Mouse (Mus musculus): ENCODE results near the gene Serpinb6a. TPM values are rescaled to one million over a fixed set of nuclear protein-coding genes. Genes with fewer than 3 reads are reported as not detected.
A peak's percentile ranks its signal among the peaks of the same experiment; 100 is the strongest.
"Not testable (repeated sequence)": the region's sequence is repeated elsewhere in the genome, so short reads cannot be mapped to it uniquely, and the experiment has no call there.

Serpinb6a gene
- total RNA-seq, 2 experiments from 2014 or later, result 88.4 to 110 TPM

GRCm38 (mm10) chr13:34003058-34003457, 464 bp upstream of the Serpinb6a start:
- intact Hi-C loops (cut with DNase I), result no loop called here
- DNase-seq (ENCODE audit: low spot score), result no peak

DNA sequence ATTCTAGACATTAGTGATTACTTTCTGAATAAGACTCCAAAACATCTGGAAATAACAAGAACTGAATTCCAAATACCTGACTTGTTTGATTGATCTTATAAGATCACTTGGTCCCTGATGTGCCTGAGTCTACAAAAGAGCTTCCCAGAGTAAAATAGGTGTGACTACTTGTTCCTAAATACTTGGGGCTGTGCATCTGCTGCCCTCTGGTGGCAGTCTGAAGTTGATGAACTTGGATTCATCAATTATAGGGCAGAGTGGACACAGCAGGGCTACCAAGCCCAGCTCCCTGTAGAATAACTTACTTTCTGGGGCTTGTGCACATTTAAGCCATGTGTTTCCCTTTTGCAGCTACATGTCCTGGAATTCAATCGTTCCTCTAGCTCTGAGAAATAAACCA, 7.4 kb downstream of the Serpinb6a start:
- intact Hi-C loops (cut with DNase I), result loop anchor here (1.0 kb wide), 1 partner anchor 38 kb away; no protein-coding TSS in a partner anchor
- peak; percentile 27 for DNase-seq (ENCODE audit: low spot score)

- DNase-seq (ENCODE audit: low spot score), result no peak
- intact Hi-C loops (cut with DNase I), result no loop called here
Observed at GRCm38 (mm10) chr13:33989625-33990024, 13.0 kb downstream of the Serpinb6a start.

- DNase-seq (ENCODE audit: low spot score), result no peak
- intact Hi-C loops (cut with DNase I), result no loop called here
Observed at GRCm38 (mm10) chr13:33966574-33966973, 36.0 kb downstream of the Serpinb6a start.

DNA sequence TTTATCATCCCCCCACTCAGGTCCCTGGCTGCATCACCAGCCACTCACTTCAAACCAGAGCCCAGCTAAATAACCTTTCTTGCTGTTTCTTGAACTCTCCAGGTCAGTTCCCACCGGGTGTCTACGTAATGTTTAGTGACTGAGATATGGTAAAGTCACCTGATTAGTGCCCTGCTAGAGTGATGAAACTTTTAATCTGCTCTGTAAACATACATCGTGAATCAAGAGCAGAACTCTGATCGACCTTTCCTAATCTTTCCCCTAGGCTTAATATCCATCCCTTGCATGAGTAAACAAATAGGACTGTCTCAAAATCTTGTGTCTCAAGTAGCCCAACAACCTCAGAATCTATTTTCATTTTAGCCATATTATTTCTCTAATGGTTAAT, 36.6 kb downstream of the Serpinb6a start:
- no peak for DNase-seq (ENCODE audit: low spot score)
- intact Hi-C loops (cut with DNase I), result no loop called here

GRCm38 (mm10) chr13:33965056-33966024, 37.3 kb downstream of the Serpinb6a start:
- DNase-seq (ENCODE audit: low spot score), result no peak

GRCm38 (mm10) chr13:33964206-33965046, 38.2 kb downstream of the Serpinb6a start, which contains the start of gene Nqo2:
Gene Nqo2 (plus strand): TSS chr13:33964687.
- intact Hi-C loops (cut with DNase I), result no loop called here

More at GRCm38 (mm10) chr13:33965056-33966024, 37.3 kb downstream of the Serpinb6a start:
- intact Hi-C loops (cut with DNase I), result no loop called here

DNA sequence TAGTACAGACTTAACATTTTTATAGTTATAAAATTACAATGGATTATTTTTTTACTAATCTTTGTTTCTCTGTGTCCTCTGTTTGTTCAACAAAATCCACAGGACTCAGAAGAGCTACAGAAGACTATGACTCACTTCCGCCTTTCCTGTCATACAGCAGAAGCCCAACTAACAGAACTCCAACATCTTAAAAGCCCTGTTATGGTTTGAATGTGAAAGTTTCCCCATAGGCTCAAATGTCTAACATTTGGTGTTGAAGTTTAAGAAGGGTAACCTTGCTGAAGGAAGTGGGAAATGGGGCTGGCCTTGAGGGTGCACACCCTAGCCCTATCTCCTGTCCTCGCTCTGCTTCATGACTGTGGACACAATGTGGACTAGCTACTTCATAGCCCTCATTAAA, 42.8 kb downstream of the Serpinb6a start:
- no peak for DNase-seq (ENCODE audit: low spot score)
- intact Hi-C loops (cut with DNase I), result no loop called here

More at GRCm38 (mm10) chr13:33964206-33965046, 38.2 kb downstream of the Serpinb6a start, which contains the start of gene Nqo2:
- DNase-seq (ENCODE audit: low spot score), result peak; percentile 33

DNA sequence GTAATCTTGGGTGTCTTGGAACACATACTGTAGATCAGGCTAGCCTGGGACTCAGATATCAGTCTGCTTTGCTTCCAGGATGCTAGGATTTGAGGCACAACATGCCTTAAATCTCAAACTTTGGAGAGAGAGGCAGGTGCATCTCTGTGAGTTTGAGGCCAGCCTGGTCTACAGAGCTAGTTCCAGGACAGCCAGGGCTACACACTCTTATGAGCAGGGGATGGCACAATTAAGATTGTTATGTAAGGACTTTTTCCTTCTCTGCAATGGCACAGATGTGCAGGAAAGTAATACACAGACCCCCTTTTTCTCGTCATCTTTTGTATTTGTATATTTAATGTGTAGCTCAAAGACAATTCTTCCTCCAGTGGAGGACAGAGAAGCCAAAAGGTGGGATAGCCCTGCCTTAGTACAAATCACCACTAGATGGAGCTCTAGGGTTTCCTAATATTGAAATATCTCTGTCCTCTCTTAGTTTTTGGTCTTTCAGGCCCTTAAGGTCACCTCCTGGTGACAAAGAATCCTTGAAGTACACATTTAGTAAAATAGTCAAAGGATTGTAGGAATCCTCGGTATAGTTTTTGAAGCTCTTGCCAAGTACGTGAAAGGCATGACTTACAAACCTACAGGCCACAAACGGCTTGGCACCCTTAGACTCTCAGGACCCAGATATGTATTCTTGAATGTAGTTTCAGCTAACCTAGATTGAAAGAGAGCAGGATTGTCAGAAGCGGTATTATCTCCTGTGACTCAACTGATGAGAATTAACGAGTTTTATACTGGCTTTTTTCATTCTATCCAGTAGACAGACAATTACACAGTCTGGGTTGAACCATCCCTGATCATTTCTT, 45.8 kb downstream of the Serpinb6a start:
- no peak for DNase-seq (ENCODE audit: low spot score)
- intact Hi-C loops (cut with DNase I), result loop anchor here (1.0 kb wide), 1 partner anchor 39 kb away; no protein-coding TSS in a partner anchor

- no peak for DNase-seq (ENCODE audit: low spot score)
- intact Hi-C loops (cut with DNase I), result no loop called here
Observed at GRCm38 (mm10) chr13:33952947-33953346, 49.6 kb downstream of the Serpinb6a start.

GRCm38 (mm10) chr13:33952075-33952449, 50.5 kb downstream of the Serpinb6a start:
- intact Hi-C loops (cut with DNase I), result no loop called here
- no peak for DNase-seq (ENCODE audit: low spot score)

DNA sequence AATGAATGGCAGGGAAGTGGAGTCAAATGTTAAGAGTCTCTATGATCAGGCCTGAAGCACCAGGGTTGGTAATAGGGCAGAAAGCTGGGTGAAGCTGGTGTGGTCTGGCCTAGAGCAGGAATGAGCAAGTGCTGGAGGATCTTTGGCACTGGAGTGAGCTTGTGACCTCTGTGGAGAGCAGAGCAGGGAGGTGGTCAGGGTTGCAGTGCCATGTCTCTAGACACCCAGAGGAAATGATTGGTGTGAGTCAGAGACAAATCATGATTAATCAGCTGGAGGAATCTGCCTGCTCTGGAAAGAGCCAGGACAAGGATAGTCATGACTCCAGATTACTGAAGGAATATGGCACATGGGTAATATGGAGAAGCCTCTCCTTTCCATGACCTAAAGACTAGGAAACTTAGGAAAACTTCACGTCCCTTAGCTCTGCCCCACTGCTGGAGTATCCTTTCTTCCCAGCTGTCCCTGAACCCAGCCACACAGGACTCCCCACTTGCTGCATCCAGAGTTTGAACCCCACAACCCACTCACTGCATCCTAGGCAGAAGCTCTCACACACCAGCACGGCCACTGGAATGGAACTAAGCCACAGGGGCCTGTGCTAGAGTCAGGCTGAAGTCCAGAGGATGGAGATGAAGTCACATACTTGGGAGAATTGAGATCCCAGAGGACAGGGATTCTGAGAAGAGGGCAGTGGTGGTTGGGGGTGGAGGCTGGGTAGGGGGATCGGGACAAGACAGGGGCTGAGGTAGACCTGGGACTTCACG, 51.1 kb downstream of the Serpinb6a start:
- DNase-seq (ENCODE audit: low spot score), result no peak
- intact Hi-C loops (cut with DNase I), result no loop called here

DNA sequence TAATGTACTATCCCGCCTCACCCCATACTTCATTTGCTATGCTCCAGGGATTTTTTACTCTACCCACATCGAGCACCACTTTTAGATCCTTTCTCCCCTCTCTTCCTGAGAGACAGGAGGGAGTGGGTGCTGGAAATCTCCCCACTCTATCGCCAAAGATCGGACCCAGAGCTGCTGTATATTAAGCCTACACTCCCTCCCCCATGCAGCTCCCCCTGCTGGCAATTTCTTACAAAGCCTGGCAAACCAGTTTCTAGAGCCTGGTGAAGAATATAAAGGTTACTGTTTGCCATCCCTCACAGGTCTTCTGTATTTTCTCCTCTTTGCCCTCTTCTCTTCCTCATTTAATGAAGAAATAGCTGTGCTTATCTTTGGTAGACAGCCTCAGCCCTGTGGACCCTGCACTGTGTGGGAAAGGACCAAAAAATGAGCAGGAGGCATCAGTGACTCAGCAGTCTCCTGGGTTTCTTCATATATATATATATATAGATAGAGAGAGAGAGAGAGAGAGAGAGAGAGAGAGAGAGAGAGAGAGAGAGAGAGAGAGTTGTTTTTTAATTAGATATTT, 60.3 kb downstream of the Serpinb6a start:
- intact Hi-C loops (cut with DNase I), result no loop called here
- DNase-seq (ENCODE audit: low spot score), result no peak

DNA sequence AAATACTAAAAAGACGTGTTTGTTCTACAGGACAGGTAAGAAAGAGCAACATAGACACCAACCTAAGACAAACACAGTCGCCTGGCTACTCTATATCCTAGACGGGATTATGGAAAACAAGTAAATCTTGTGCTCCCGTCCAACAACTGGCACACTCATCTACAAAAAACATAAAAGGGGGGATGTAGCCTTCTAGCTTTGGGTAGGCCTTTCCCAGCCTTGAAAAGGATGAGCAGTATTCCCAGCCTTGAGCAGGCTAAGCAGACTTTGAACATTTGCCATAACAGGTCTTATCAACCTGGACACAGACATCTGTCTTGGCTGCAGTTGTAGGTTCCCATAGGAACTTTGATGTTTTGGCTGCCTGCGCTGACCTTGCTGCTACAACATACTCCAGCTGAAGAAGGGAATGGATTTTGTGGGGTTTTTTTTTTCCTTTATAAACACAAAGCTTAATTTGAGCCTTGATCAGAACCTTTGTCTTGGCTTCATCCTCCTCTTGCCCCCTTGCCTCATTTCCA, 61.2 kb downstream of the Serpinb6a start:
- no peak for DNase-seq (ENCODE audit: low spot score)
- intact Hi-C loops (cut with DNase I), result no loop called here

DNA sequence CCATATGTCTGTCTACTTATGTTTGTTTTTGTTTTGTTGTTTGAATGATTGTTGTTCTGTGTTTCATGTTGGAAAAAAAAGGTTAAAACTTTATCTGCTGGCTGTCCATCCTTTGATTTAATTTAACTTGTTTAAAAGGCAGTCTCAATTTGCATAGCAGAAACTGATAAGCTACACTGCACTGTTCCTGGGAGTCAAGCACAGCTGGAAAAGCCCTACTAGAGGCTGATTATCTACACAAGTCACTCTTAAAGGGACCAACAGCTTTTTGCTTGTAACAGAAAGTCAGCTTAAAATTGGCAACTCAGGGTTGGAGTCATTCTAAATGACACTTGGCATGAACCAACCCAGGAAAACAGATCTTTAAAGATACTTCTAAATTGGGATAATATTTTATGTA, 65.0 kb downstream of the Serpinb6a start:
- DNase-seq (ENCODE audit: low spot score); intact Hi-C loops (cut with DNase I): not testable (repeated sequence)

GRCm38 (mm10) chr13:33937151-33937550, 65.4 kb downstream of the Serpinb6a start:
- no peak for DNase-seq (ENCODE audit: low spot score)
- intact Hi-C loops (cut with DNase I), result no loop called here

DNA sequence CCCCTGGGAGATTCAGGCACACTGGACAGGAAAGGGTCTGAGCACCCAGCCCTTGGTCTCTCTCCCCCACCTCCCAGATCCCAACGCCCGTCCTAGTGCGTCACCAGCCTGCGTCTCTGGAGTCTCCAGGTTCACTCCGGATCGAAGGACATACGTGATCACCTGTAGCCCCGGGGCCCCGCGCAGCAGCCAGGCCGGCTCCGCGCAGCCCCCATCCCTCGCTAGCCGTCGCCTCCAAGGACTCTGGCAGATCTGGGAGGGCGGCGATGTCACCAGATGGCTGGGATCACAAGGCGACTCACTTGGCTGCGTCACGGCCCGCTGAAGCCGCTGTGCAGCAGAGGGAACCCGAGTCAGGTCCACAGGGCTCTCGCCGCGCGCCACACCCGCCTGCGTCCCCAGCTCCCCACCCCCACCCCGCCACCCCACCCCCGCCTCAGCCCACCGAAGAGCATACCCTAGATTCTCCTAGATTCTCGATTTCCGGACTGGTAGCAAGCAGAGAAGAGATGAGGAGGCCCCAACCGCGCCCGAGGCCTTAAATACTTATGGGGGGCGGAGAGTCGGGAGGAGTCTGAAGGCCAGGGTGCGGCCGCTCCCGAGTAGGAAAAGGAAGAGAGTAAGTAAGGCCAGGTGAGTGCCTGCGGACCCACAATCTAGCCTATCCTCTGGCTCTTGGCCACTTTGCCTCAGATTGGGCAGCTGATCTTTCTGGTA, 67.0 kb downstream of the Serpinb6a start:
- intact Hi-C loops (cut with DNase I), result no loop called here
- DNase-seq (ENCODE audit: low spot score), result peak; percentile 58

- DNase-seq (ENCODE audit: low spot score), result no peak
- intact Hi-C loops (cut with DNase I), result no loop called here
Observed at GRCm38 (mm10) chr13:33934743-33935142, 67.9 kb downstream of the Serpinb6a start.
